Mouse (Mus musculus) MEL (cell line): ENCODE measurements at regions not wholly inside any gene's neighbourhood (a gene's known extent, or its start where the extent isn't known, plus 50 kb on each side); places are given as distances from the start of the nearest gene placed in this dataset.
A peak's percentile ranks its signal among the peaks of the same experiment; 100 is the strongest.

Source experiments
- DNase-seq: peaks from one replicate; pipeline ENCODE4 v3.0.0; 2011; ENCODE audit warnings: low read depth, low spot score
- H3K27ac ChIP-seq: 2 replicates; pipeline ENCODE4 v1.5.1; 2012; ENCODE audit warnings: low read depth, mild to moderate bottlenecking, control low read depth, low read length, moderate library complexity; ENCODE audit not compliant: control insufficient read depth
- H3K27me3 ChIP-seq, 2 experiments: fragments of 150-350 bp in 1 of 2; sonication (generic) in 1 of 2; 2 replicates each; pipeline ENCODE4 v1.6.1; 2012; ENCODE audit warnings: low read length in 2 of 2, mild to moderate bottlenecking in 2 of 2, improper control_type of control experiment in 1 of 2, moderate library complexity in 1 of 2; ENCODE audit not compliant: insufficient read depth in 2 of 2, control insufficient read depth in 1 of 2
- H3K36me3 ChIP-seq, 2 experiments: 2 replicates each; pipeline ENCODE4 v1.6.1; 2012 to 2014; ENCODE audit warnings: low read length in 2 of 2, improper control_type of control experiment in 1 of 2, inconsistent platforms in 1 of 2, mild to moderate bottlenecking in 1 of 2; ENCODE audit not compliant: insufficient read depth in 2 of 2, control insufficient read depth in 1 of 2
- H3K4me1 ChIP-seq, 2 experiments: fragments of 150-350 bp in 1 of 2; sonication (generic) in 1 of 2; 2 replicates each; pipeline ENCODE4 v1.6.1; 2012; ENCODE audit warnings: low read length in 2 of 2, improper control_type of control experiment in 1 of 2, mild to moderate bottlenecking in 1 of 2; ENCODE audit not compliant: insufficient read depth in 2 of 2, control insufficient read depth in 1 of 2
- H3K4me3 ChIP-seq, 2 experiments: fragments of 150-350 bp in 1 of 2; sonication (generic) in 1 of 2; 2 replicates each; pipeline ENCODE4 v1.5.1; 2012; ENCODE audit warnings: low read depth in 2 of 2, low read length in 2 of 2, mild to moderate bottlenecking in 2 of 2, moderate library complexity in 2 of 2, control low read depth in 1 of 2, improper control_type of control experiment in 1 of 2; ENCODE audit not compliant: control insufficient read depth in 1 of 2, insufficient read depth in 1 of 2
- H3K79me2 ChIP-seq: 2 replicates; pipeline ENCODE4 v1.6.1; 2012; ENCODE audit warnings: mild to moderate bottlenecking, low read length, moderate library complexity; ENCODE audit not compliant: control insufficient read depth, poor library complexity, insufficient read depth
- H3K9ac ChIP-seq: 2 replicates; pipeline ENCODE4 v1.6.1; 2012; ENCODE audit warnings: low read depth, mild to moderate bottlenecking, control low read depth, low read length, moderate library complexity; ENCODE audit not compliant: control insufficient read depth, poor library complexity, severe bottlenecking
- H3K9me3 ChIP-seq: fragments of 150-350 bp; sonication (generic); replicated peaks from 2 replicates; pipeline ENCODE4 v1.6.1; 2012; ENCODE audit warnings: mild to moderate bottlenecking, low read length, improper control_type of control experiment, moderate library complexity; ENCODE audit not compliant: insufficient read depth
- BHLHE40 ChIP-seq: IDR thresholded peaks from 2 replicates; pipeline ENCODE4 v1.6.1; 2012; ENCODE audit warnings: low read depth, mild to moderate bottlenecking, inconsistent platforms, low read length, improper control_type of control experiment, borderline replicate concordance
- CHD1 ChIP-seq: IDR thresholded peaks from 2 replicates; pipeline ENCODE4 v1.6.1; 2012; ENCODE audit warnings: low read depth, mild to moderate bottlenecking, inconsistent platforms, low read length, improper control_type of control experiment
- CTCF ChIP-seq, 3 experiments: IDR thresholded peaks in 2 of 3; conservative IDR thresholded peaks in 1 of 3; 2 replicates each; pipeline ENCODE4 v1.5.1; 2011 to 2012; ENCODE audit warnings: low read length in 3 of 3, low read depth in 2 of 3, mild to moderate bottlenecking in 2 of 3, improper control_type of control experiment in 1 of 3, inconsistent platforms in 1 of 3, mixed read lengths in 1 of 3, moderate library complexity in 1 of 3; ENCODE audit not compliant: control insufficient read depth in 1 of 3, insufficient read depth in 1 of 3, poor library complexity in 1 of 3, severe bottlenecking in 1 of 3
- E2F4 ChIP-seq: IDR thresholded peaks from 2 replicates; pipeline ENCODE4 v1.6.1; 2011; ENCODE audit warnings: low read depth, low read length, improper control_type of control experiment, borderline replicate concordance
- ETS1 ChIP-seq: IDR thresholded peaks from 2 replicates; pipeline ENCODE4 v1.6.1; 2012; ENCODE audit warnings: low read depth, mild to moderate bottlenecking, inconsistent platforms, low read length, improper control_type of control experiment, moderate library complexity
- HCFC1 ChIP-seq: IDR thresholded peaks from 2 replicates; pipeline ENCODE4 v1.6.1; 2012; ENCODE audit warnings: low read depth, mild to moderate bottlenecking, inconsistent platforms, low read length, improper control_type of control experiment, moderate library complexity
- MAFK ChIP-seq: IDR thresholded peaks from 2 replicates; pipeline ENCODE4 v1.6.1; 2011; ENCODE audit warnings: low read depth, mild to moderate bottlenecking, low read length, improper control_type of control experiment, borderline replicate concordance
- MEF2A ChIP-seq: IDR thresholded peaks from 2 replicates; pipeline ENCODE4 v1.6.1; 2014; ENCODE audit warnings: low read depth, mild to moderate bottlenecking, inconsistent platforms, low read length, improper control_type of control experiment; ENCODE audit not compliant: poor library complexity, insufficient replicate concordance, severe bottlenecking; ENCODE audit errors: extremely low read depth
- MYB ChIP-seq: IDR thresholded peaks from 2 replicates; pipeline ENCODE4 v1.6.1; 2011; ENCODE audit warnings: mild to moderate bottlenecking, low read depth, low read length, improper control_type of control experiment
- MYC ChIP-seq: IDR thresholded peaks from 2 replicates; pipeline ENCODE4 v1.6.1; 2011; ENCODE audit warnings: low read depth, mild to moderate bottlenecking, low read length, improper control_type of control experiment, moderate library complexity
- POLR2AphosphoS5 ChIP-seq: IDR thresholded peaks from 2 replicates; pipeline ENCODE4 v1.6.1; 2012; ENCODE audit warnings: low read depth, borderline replicate concordance, mild to moderate bottlenecking, inconsistent platforms, low read length, moderate library complexity, mixed read lengths
- RAD21 ChIP-seq: IDR thresholded peaks from 2 replicates; pipeline ENCODE4 v1.6.1; 2011; ENCODE audit warnings: mild to moderate bottlenecking, low read depth, low read length, improper control_type of control experiment
- RCOR1 ChIP-seq: IDR thresholded peaks from 2 replicates; pipeline ENCODE4 v1.6.1; 2012; ENCODE audit warnings: low read depth, mild to moderate bottlenecking, inconsistent platforms, low read length, improper control_type of control experiment
- SMC3 ChIP-seq: IDR thresholded peaks from 2 replicates; pipeline ENCODE4 v1.6.1; 2011; ENCODE audit warnings: low read depth, low read length, improper control_type of control experiment
- TAL1 ChIP-seq: IDR thresholded peaks from 2 replicates; pipeline ENCODE4 v1.6.1; 2012; ENCODE audit warnings: mild to moderate bottlenecking, inconsistent platforms, low read length, moderate library complexity, mixed read lengths
- TCF12 ChIP-seq: IDR thresholded peaks from 2 replicates; pipeline ENCODE4 v1.6.1; 2014; ENCODE audit warnings: low read depth, mild to moderate bottlenecking, inconsistent platforms, low read length, improper control_type of control experiment, moderate library complexity
- UBTF ChIP-seq: IDR thresholded peaks from 2 replicates; pipeline ENCODE4 v1.6.1; 2012; ENCODE audit warnings: low read depth, mild to moderate bottlenecking, inconsistent platforms, low read length, improper control_type of control experiment, moderate library complexity, borderline replicate concordance; ENCODE audit not compliant: insufficient read depth
- ZKSCAN1 ChIP-seq: IDR thresholded peaks from 2 replicates; pipeline ENCODE4 v1.6.1; 2012; ENCODE audit warnings: low read depth, mild to moderate bottlenecking, inconsistent platforms, low read length, improper control_type of control experiment, moderate library complexity
- ZNF384 ChIP-seq: IDR thresholded peaks from 2 replicates; pipeline ENCODE4 v1.6.1; 2012; ENCODE audit warnings: low read depth, mild to moderate bottlenecking, inconsistent platforms, low read length, improper control_type of control experiment

DNA sequence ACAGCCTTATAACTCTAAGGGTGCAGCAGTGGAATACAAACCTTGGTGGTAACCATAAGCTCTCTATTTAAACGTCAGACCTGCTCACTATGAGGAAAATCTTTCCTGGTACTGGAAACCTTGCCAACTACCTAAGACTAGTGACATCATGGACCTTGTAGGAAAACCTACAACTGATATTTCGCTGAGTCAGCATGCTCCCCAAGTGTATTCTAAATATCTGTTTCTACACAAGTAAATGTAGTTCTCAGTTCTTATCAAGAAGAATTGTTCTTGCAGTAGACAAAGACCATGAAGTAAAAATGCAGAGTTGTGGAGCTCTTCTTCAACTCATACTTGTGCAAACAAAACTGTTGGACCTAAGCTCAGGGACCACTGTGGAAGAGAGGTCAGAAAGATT is 280.9 kb downstream of the Isl1 start:
- no peak overlapping the region for H3K27ac ChIP-seq
- H3K36me3 ChIP-seq, result no peaks in the 10 kb centered on the region
- no peaks in the 10 kb centered on the region for H3K79me2 ChIP-seq
- H3K9ac ChIP-seq, result no peak overlapping the region
- no peaks in the 10 kb centered on the region for H3K4me1 ChIP-seq
- H3K27me3 ChIP-seq, result no peaks in the 10 kb centered on the region
- TF ChIP-seq BHLHE40, result no peak
- no peak for TF ChIP-seq E2F4
- TF ChIP-seq RAD21, result no peak
- peak; percentile 69; the same call in 1 of the 2 replicates for TF ChIP-seq MAFK
- DNase-seq, result no peak
- H3K4me3 ChIP-seq, result no peak overlapping the region
- no peaks in the 10 kb centered on the region for H3K9me3 ChIP-seq

DNA sequence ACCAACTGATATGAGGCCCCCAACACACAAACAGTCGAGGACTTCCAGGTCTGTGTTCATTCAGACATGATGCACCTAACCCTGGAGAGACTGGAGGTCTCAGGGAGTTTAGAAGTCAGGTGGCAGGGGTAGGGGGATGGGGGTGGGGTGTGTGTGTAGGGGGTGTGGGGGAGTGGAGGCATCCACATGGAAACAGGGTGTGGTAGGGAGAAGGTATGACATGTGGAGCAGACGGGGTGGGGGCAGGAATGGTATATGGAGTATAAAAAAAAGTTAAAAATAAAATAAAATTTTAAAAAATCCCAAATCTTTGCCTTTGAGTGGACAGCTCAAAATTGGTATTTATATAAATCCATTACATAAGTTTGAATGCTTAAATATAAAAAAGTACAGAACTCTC is 282.3 kb downstream of the Isl1 start:
- no peak overlapping the region for H3K9ac ChIP-seq
- DNase-seq, result no peak

DNA sequence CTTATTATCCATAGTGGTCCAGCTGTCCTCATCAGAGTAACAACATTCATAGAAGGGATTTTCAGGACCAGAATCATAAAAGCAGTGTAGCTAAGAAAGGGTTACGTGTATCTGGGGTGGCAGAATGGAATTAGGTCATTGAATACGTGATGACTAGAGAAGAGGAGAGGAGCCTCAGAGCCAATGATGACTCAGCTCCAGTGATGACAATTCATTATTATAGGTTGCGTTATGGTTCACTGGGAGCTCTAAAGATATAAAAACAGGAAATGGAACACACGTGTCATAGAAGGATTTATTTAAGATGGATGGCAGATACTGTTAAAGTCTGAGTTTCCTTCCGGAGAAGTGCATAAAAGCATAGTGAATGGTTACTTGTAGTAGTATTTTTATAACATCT is 291.6 kb downstream of the Isl1 start:
- Histone ChIP-seq H3K36me3 (no peaks in the 10 kb centered on the region), H3K9ac (no peak overlapping the region), H3K27ac (no peak overlapping the region), H3K79me2 (no peaks in the 10 kb centered on the region), H3K4me1 (no peaks in the 10 kb centered on the region), H3K27me3 (no peaks in the 10 kb centered on the region), H3K4me3 (no peak overlapping the region), H3K9me3 (no peaks in the 10 kb centered on the region)
- TF ChIP-seq RCOR1 (no peak), TCF12 (no peak), E2F4 (no peak), MEF2A (no peak), UBTF (no peak), CTCF (IDR thresholded peaks at IDR 0.05 in 2 of 3, conservative IDR thresholded peaks at IDR 0.05 in 1 of 3; ENCODE audit: control insufficient read depth in 1 of 3, insufficient read depth in 1 of 3, low read depth in 2 of 3, low read length in 3 of 3, poor library complexity in 1 of 3, severe bottlenecking in 1 of 3) (no peak), POLR2AphosphoS5 (no peak), TAL1 (no peak), HCFC1 (no peak), SMC3 (no peak), ZKSCAN1 (no peak), ZNF384 (no peak), MAFK (no peak), MYC (no peak), ETS1 (no peak)
- DNase-seq, result no peak

More for the DNA sequence above, 282.3 kb downstream of the Isl1 start:
- Histone ChIP-seq H3K4me3 (no peak overlapping the region), H3K27ac (no peak overlapping the region), H3K79me2 (no peaks in the 10 kb centered on the region), H3K27me3 (no peaks in the 10 kb centered on the region), H3K36me3 (no peaks in the 10 kb centered on the region), H3K9me3 (no peaks in the 10 kb centered on the region), H3K4me1 (no peaks in the 10 kb centered on the region)
- TF ChIP-seq POLR2AphosphoS5 (no peak), MYB (no peak), SMC3 (no peak), MEF2A (no peak), CHD1 (no peak), HCFC1 (no peak)
